Mouse (Mus musculus) heart, postnatal 0 days (tissue): ENCODE results near the gene Snap47.

Experiments used
- CTCF ChIP-seq: IDR thresholded peaks from 2 replicates; pipeline ENCODE4 v1.5.1; 2016; ENCODE audit warnings: antibody characterized with exemption, control low read depth, low read depth
- EP300 ChIP-seq: IDR thresholded peaks from 2 replicates; pipeline ENCODE4 v1.6.1; 2016; ENCODE audit warnings: antibody characterized with exemption, low read depth

DNA sequence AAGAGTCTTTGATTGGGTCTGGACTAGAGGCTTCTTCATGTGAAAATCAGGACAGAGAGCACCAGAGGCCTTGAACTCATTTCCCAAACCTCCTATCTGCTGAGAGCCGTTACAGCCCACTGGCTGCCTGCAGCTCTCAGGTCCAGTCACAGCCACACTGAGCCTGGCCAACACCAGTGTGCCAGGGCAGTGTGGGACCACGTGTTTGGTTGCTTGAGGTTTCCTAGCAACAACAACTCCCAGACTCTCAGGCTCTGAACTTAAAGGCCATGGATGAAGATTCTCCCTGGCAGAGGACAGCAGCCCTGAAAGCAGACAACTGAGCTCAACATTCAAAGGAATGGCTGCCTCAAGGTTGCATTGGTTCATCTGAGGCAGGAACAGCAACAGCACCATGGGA, 34.7 kb upstream of the Snap47 start:
- TF ChIP-seq CTCF (no peak), EP300 (no peak)
